16 mouse cellular contexts compared by ENCODE assay signal in genomic region chr7:142551691-142552090, GRCm38 (mm10). TPM values are rescaled to one million over a fixed set of nuclear protein-coding genes. Genes with fewer than 3 reads are reported as not detected.
DNase-seq lines count a peak whose midpoint lies in the region; ATAC-seq and TF ChIP-seq lines count a peak whose summit lies in the region.
"Had no signal": no experiment of that assay in that cellular context is flagged by ENCODE, and none has a peak within 500 bp of the region (broad histone marks: within the 10 kb centered on the region; RNA-seq: fewer than 3 reads in every experiment).

No protein-coding gene starts in this region.

- DNase-seq in intestine, embryonic 14.5 days (ENCODE audit: low spot score) = no peak
- no peak for DNase-seq in kidney, postnatal 25 days
- no peak for DNase-seq in midbrain, embryonic 11.5 days (ENCODE audit: low spot score, missing footprints)
- DNase-seq: adrenal gland, postnatal 25 days; cerebellum, adult 2 months; heart, adult 11 months; kidney, adult 18-20 months; layer of hippocampus, postnatal 36 days; lung, postnatal 4 days; thymus, postnatal 4 days had no signal

- WGBS in intestine, embryonic 14.5 days = 95% methylated on average over 5 of the region's 5 CpGs
- 98% methylated on average over 5 of the region's 5 CpGs for WGBS in intestine, postnatal 0 days
- WGBS in embryonic facial prominence, embryonic 12.5 days = 92% methylated on average over 5 of the region's 5 CpGs
- WGBS in embryonic facial prominence, embryonic 15.5 days = 90% methylated on average over 5 of the region's 5 CpGs
- WGBS in limb, embryonic 13.5 days = 92% methylated on average over 5 of the region's 5 CpGs
- WGBS in midbrain, embryonic 11.5 days = 90% methylated on average over 5 of the region's 5 CpGs

- no peak for ATAC-seq in intestine, embryonic 14.5 days (replicated peaks; ENCODE audit: low FRiP score, low TSS enrichment, low read depth)
- no peak for ATAC-seq in intestine, postnatal 0 days
- no peak for ATAC-seq in embryonic facial prominence, embryonic 12.5 days (ENCODE audit: insufficient number of reproducible peaks, insufficient read depth, low FRiP score, low TSS enrichment)
- ATAC-seq in embryonic facial prominence, embryonic 15.5 days (ENCODE audit: insufficient number of reproducible peaks, low FRiP score, low TSS enrichment, low read depth) = no peak
- ATAC-seq in limb, embryonic 13.5 days (ENCODE audit: low FRiP score, low read depth) = no peak
- ATAC-seq in midbrain, embryonic 11.5 days (ENCODE audit: low FRiP score) = no peak

- no peaks in the 10 kb centered on the region for H3K36me3 ChIP-seq in intestine, embryonic 14.5 days (ENCODE audit: control insufficient read depth, insufficient read depth, low read length)
- no peaks in the 10 kb centered on the region for H3K36me3 ChIP-seq in intestine, postnatal 0 days (ENCODE audit: control insufficient read depth, insufficient read depth)
- H3K36me3 ChIP-seq in embryonic facial prominence, embryonic 12.5 days = no peaks in the 10 kb centered on the region
- H3K36me3 ChIP-seq in embryonic facial prominence, embryonic 15.5 days = no peaks in the 10 kb centered on the region
- H3K36me3 ChIP-seq in limb, embryonic 13.5 days = no peaks in the 10 kb centered on the region
- H3K36me3 ChIP-seq in midbrain, embryonic 11.5 days (ENCODE audit: control insufficient read depth, insufficient read depth, low read length) = no peaks in the 10 kb centered on the region
- H3K36me3 ChIP-seq: midbrain, embryonic 12.5 days had no signal

- H3K27me3 ChIP-seq in intestine, embryonic 14.5 days (replicated peaks; ENCODE audit: control insufficient read depth, insufficient read depth, low read length) = no peaks in the 10 kb centered on the region
- H3K27me3 ChIP-seq in intestine, postnatal 0 days (replicated peaks; ENCODE audit: control insufficient read depth, insufficient read depth, low read length) = no peaks in the 10 kb centered on the region
- H3K27me3 ChIP-seq in embryonic facial prominence, embryonic 12.5 days = no peaks in the 10 kb centered on the region
- no peaks in the 10 kb centered on the region for H3K27me3 ChIP-seq in embryonic facial prominence, embryonic 15.5 days
- H3K27me3 ChIP-seq in limb, embryonic 13.5 days = no peaks in the 10 kb centered on the region
- no peaks in the 10 kb centered on the region for H3K27me3 ChIP-seq in midbrain, embryonic 11.5 days (ENCODE audit: control insufficient read depth, insufficient read depth, low read length)

- TF ChIP-seq CTCF in intestine, postnatal 0 days (IDR thresholded peaks at IDR 0.05; ENCODE audit: low read depth) = no peak

- H3K4me1 ChIP-seq in intestine, embryonic 14.5 days (replicated peaks; ENCODE audit: control insufficient read depth, insufficient read depth, low read length) = peaks cover 55% of the 10 kb centered on the region
- peaks cover 11% of the 10 kb centered on the region for H3K4me1 ChIP-seq in intestine, postnatal 0 days (replicated peaks; ENCODE audit: control insufficient read depth, insufficient read depth, low read length)
- peaks cover 58% of the 10 kb centered on the region for H3K4me1 ChIP-seq in embryonic facial prominence, embryonic 12.5 days
- H3K4me1 ChIP-seq in embryonic facial prominence, embryonic 15.5 days = peaks cover 49% of the 10 kb centered on the region
- H3K4me1 ChIP-seq in limb, embryonic 13.5 days = peaks cover 97% of the 10 kb centered on the region
- peaks cover 9% of the 10 kb centered on the region for H3K4me1 ChIP-seq in midbrain, embryonic 11.5 days (ENCODE audit: control insufficient read depth, insufficient read depth, low read length)

- no peak overlapping the region for H3K4me3 ChIP-seq in intestine, embryonic 14.5 days (ENCODE audit: low read depth, low read length)
- H3K4me3 ChIP-seq in intestine, postnatal 0 days (ENCODE audit: low read depth, low read length) = no peak overlapping the region
- no peak overlapping the region for H3K4me3 ChIP-seq in embryonic facial prominence, embryonic 12.5 days
- H3K4me3 ChIP-seq in embryonic facial prominence, embryonic 15.5 days (replicated peaks) = no peak overlapping the region
- H3K4me3 ChIP-seq in limb, embryonic 13.5 days = no peak overlapping the region
- H3K4me3 ChIP-seq in midbrain, embryonic 11.5 days (ENCODE audit: low read depth, low read length) = no peak overlapping the region
- H3K4me3 ChIP-seq: midbrain, embryonic 12.5 days had no signal

- H3K4me2 ChIP-seq in intestine, embryonic 14.5 days (ENCODE audit: low read length) = no peak overlapping the region
- H3K4me2 ChIP-seq in intestine, postnatal 0 days (replicated peaks; ENCODE audit: low read depth) = no peak overlapping the region
- no peak overlapping the region for H3K4me2 ChIP-seq in embryonic facial prominence, embryonic 12.5 days (replicated peaks)
- no peak overlapping the region for H3K4me2 ChIP-seq in embryonic facial prominence, embryonic 15.5 days (replicated peaks)
- H3K4me2 ChIP-seq in limb, embryonic 13.5 days (replicated peaks) = no peak overlapping the region
- no peak overlapping the region for H3K4me2 ChIP-seq in midbrain, embryonic 11.5 days
- H3K4me2 ChIP-seq: hindbrain, embryonic 14.5 days; midbrain, embryonic 12.5 days had no signal

- H3K9ac ChIP-seq in intestine, embryonic 14.5 days (ENCODE audit: low read length) = no peak overlapping the region
- H3K9ac ChIP-seq in intestine, postnatal 0 days (ENCODE audit: low read depth, low read length) = no peak overlapping the region
- H3K9ac ChIP-seq in embryonic facial prominence, embryonic 12.5 days = no peak overlapping the region
- no peak overlapping the region for H3K9ac ChIP-seq in embryonic facial prominence, embryonic 15.5 days
- H3K9ac ChIP-seq in limb, embryonic 13.5 days = no peak overlapping the region; the same call in 1 of the 2 replicates
- H3K9ac ChIP-seq in midbrain, embryonic 11.5 days (ENCODE audit: low read length) = no peak overlapping the region
- H3K9ac ChIP-seq: hindbrain, embryonic 14.5 days; midbrain, embryonic 12.5 days had no signal

- H3K27ac ChIP-seq in intestine, embryonic 14.5 days (ENCODE audit: low read depth) = 0 out of 2 replicates have a peak overlapping the region, but pooled peaks have one; percentile 10
- H3K27ac ChIP-seq in intestine, postnatal 0 days (ENCODE audit: low read depth, low read length) = no peak overlapping the region
- H3K27ac ChIP-seq in embryonic facial prominence, embryonic 12.5 days = peak overlapping the region; percentile 96
- H3K27ac ChIP-seq in embryonic facial prominence, embryonic 15.5 days (replicated peaks) = peak overlapping the region; percentile 89
- H3K27ac ChIP-seq in limb, embryonic 13.5 days = peak overlapping the region; percentile 99
- H3K27ac ChIP-seq in midbrain, embryonic 11.5 days (ENCODE audit: low read depth, low read length) = no peak overlapping the region
- H3K27ac ChIP-seq: hindbrain, embryonic 14.5 days; midbrain, embryonic 12.5 days had no signal

- no peaks in the 10 kb centered on the region for H3K9me3 ChIP-seq in intestine, embryonic 14.5 days (ENCODE audit: control insufficient read depth, low read length)
- no peaks in the 10 kb centered on the region for H3K9me3 ChIP-seq in intestine, postnatal 0 days (ENCODE audit: control insufficient read depth)
- H3K9me3 ChIP-seq in embryonic facial prominence, embryonic 12.5 days = no peaks in the 10 kb centered on the region
- no peaks in the 10 kb centered on the region for H3K9me3 ChIP-seq in embryonic facial prominence, embryonic 15.5 days (replicated peaks)
- H3K9me3 ChIP-seq in limb, embryonic 13.5 days = no peaks in the 10 kb centered on the region
- H3K9me3 ChIP-seq in midbrain, embryonic 11.5 days (ENCODE audit: control insufficient read depth, low read length) = no peaks in the 10 kb centered on the region
- H3K9me3 ChIP-seq: midbrain, embryonic 12.5 days had no signal

RNA-seq across cellular contexts. Expression of gene Mrpl23, which starts 19.2 kb away (rescaled TPM):
- polyA plus RNA-seq in intestine, embryonic 14.5 days (2014; fragmentation: Nextera tagmentation; extraction: Ambion mirVana) = 36.1 and 45.8 TPM in 2 replicates
- polyA plus RNA-seq in intestine, postnatal 0 days (2015; fragmentation: Nextera tagmentation; extraction: Ambion mirVana) = 26.7 and 33.0 TPM in 2 replicates
- polyA plus RNA-seq in embryonic facial prominence, embryonic 12.5 days (2016; fragmentation: Nextera tagmentation; extraction: Ambion mirVana) = 19.8 and 32.6 TPM in 2 replicates
- 28.5 and 32.7 TPM in 2 replicates for polyA plus RNA-seq in embryonic facial prominence, embryonic 15.5 days (2015; fragmentation: Nextera tagmentation; extraction: Ambion mirVana)
- 27.3 and 35.1 TPM in 2 replicates for polyA plus RNA-seq in limb, embryonic 13.5 days (2015; fragmentation: Nextera tagmentation; extraction: Ambion mirVana)
- 13.9 and 16.6 TPM in 2 replicates for polyA plus RNA-seq in midbrain, embryonic 11.5 days (2014; fragmentation: Nextera tagmentation; extraction: Ambion mirVana)

RNA-seq across cellular contexts. Expression of gene Tnnt3, which starts 53.1 kb away (rescaled TPM):
- polyA plus RNA-seq in intestine, embryonic 14.5 days (2014; fragmentation: Nextera tagmentation; extraction: Ambion mirVana) = 1.5 and 2.4 TPM in 2 replicates
- polyA plus RNA-seq in intestine, postnatal 0 days (2015; fragmentation: Nextera tagmentation; extraction: Ambion mirVana) = 3.0 TPM in 2 replicates
- 4.6 and 6.9 TPM in 2 replicates for polyA plus RNA-seq in embryonic facial prominence, embryonic 12.5 days (2016; fragmentation: Nextera tagmentation; extraction: Ambion mirVana)
- 167 and 228 TPM in 2 replicates for polyA plus RNA-seq in embryonic facial prominence, embryonic 15.5 days (2015; fragmentation: Nextera tagmentation; extraction: Ambion mirVana)
- polyA plus RNA-seq in limb, embryonic 13.5 days (2015; fragmentation: Nextera tagmentation; extraction: Ambion mirVana) = 60.9 and 62.3 TPM in 2 replicates
- polyA plus RNA-seq in midbrain, embryonic 11.5 days (2014; fragmentation: Nextera tagmentation; extraction: Ambion mirVana) = 0.77 and 2.0 TPM in 2 replicates

Comparison
In these comparisons a context has a peak if more than half of its experiments do, and no peak if none do; other contexts are left out.
1. H3K27ac ChIP-seq: peak in intestine, embryonic 14.5 days (single experiment), embryonic facial prominence, embryonic 12.5 days (single experiment), embryonic facial prominence, embryonic 15.5 days (single experiment) and limb, embryonic 13.5 days (single experiment); none in intestine, postnatal 0 days (single experiment) and midbrain, embryonic 11.5 days (single experiment).